Mouse (Mus musculus): ENCODE measurements around the gene Ripor2. TPM values are rescaled to one million over a fixed set of nuclear protein-coding genes. Genes with fewer than 3 reads are reported as not detected.
A peak's percentile ranks its signal among the peaks of the same experiment; 100 is the strongest.

Gene Ripor2
- total and polyA plus RNA-seq, 3 experiments: 4.7 to 8.2 (median 7.4) TPM

- WGBS: 12% methylated on average over 11 of the region's 11 CpGs
- intact Hi-C loops (cut with DNase I): no loop called here
- DNase-seq: peak; percentile 35 to 49
- H3K79me2 ChIP-seq (replicated peaks; ENCODE audit: control insufficient read depth, insufficient read depth, low read length): no peaks in the 10 kb centered on the region
- H3K4me3 ChIP-seq: no peak overlapping the region
- TF ChIP-seq POLR2A (IDR thresholded peaks at IDR 0.05; ENCODE audit: insufficient read depth, low read depth, low read length) (no peak), EP300 (IDR thresholded peaks at IDR 0.05; ENCODE audit: insufficient read depth, low read depth, low read length) (no peak), CTCF (IDR thresholded peaks at IDR 0.05) (no peak)
- no peaks in the 10 kb centered on the region for H3K27me3 ChIP-seq (ENCODE audit: control insufficient read depth, insufficient read depth, low read length)
- H3K9ac ChIP-seq (ENCODE audit: low read depth, low read length): 0 out of 2 replicates have a peak overlapping the region, but pooled peaks have one; percentile 24
- H3K36me3 ChIP-seq (ENCODE audit: control insufficient read depth, insufficient read depth, low read length): no peaks in the 10 kb centered on the region
- H3K4me1 ChIP-seq (ENCODE audit: control insufficient read depth, insufficient read depth, low read length): peaks cover 11% of the 10 kb centered on the region
- H3K27ac ChIP-seq: peak overlapping the region; percentile 23; the same call in 1 of the 2 replicates
Observed at GRCm38 (mm10) chr13:24603591-24604009, 21.6 kb downstream of the Ripor2 start.

- intact Hi-C loops (cut with DNase I): no loop called here
- WGBS: 58% methylated on average over 4 of the region's 4 CpGs
- no peaks in the 10 kb centered on the region for H3K27me3 ChIP-seq (ENCODE audit: control insufficient read depth, insufficient read depth, low read length)
- H3K36me3 ChIP-seq (ENCODE audit: control insufficient read depth, insufficient read depth, low read length): no peaks in the 10 kb centered on the region
- no peak overlapping the region for H3K4me3 ChIP-seq
- TF ChIP-seq POLR2A (IDR thresholded peaks at IDR 0.05; ENCODE audit: insufficient read depth, low read depth, low read length) (no peak), EP300 (IDR thresholded peaks at IDR 0.05; ENCODE audit: insufficient read depth, low read depth, low read length) (no peak), CTCF (IDR thresholded peaks at IDR 0.05) (no peak)
- H3K79me2 ChIP-seq (replicated peaks; ENCODE audit: control insufficient read depth, insufficient read depth, low read length): no peaks in the 10 kb centered on the region
- H3K27ac ChIP-seq: no peak overlapping the region
- H3K4me1 ChIP-seq (ENCODE audit: control insufficient read depth, insufficient read depth, low read length): peaks cover 11% of the 10 kb centered on the region
- no peak overlapping the region for H3K9ac ChIP-seq (ENCODE audit: low read depth, low read length)
- no peak for DNase-seq
Observed at GRCm38 (mm10) chr13:24604096-24604495, 22.1 kb downstream of the Ripor2 start.

- DNase-seq: peak in 1 of 2 experiments; percentile 71
Observed at GRCm38 (mm10) chr13:24604761-24605591, 23.0 kb downstream of the Ripor2 start.

GRCm38 (mm10) chr13:24605755-24606154 lies 23.8 kb downstream of the Ripor2 start:
- no peak overlapping the region for H3K9ac ChIP-seq (ENCODE audit: low read depth, low read length)
- peaks cover 11% of the 10 kb centered on the region for H3K4me1 ChIP-seq (ENCODE audit: control insufficient read depth, insufficient read depth, low read length)
- no peak for TF ChIP-seq EP300 (IDR thresholded peaks at IDR 0.05; ENCODE audit: insufficient read depth, low read depth, low read length)
- no peak for TF ChIP-seq POLR2A (IDR thresholded peaks at IDR 0.05; ENCODE audit: insufficient read depth, low read depth, low read length)
- TF ChIP-seq CTCF (IDR thresholded peaks at IDR 0.05): no peak
- DNase-seq: no peak
- WGBS: 89% methylated on average over 5 of the region's 5 CpGs
- H3K27ac ChIP-seq: no peak overlapping the region
- H3K36me3 ChIP-seq (ENCODE audit: control insufficient read depth, insufficient read depth, low read length): no peaks in the 10 kb centered on the region
- H3K79me2 ChIP-seq (replicated peaks; ENCODE audit: control insufficient read depth, insufficient read depth, low read length): no peaks in the 10 kb centered on the region
- intact Hi-C loops (cut with DNase I): no loop called here
- no peaks in the 10 kb centered on the region for H3K27me3 ChIP-seq (ENCODE audit: control insufficient read depth, insufficient read depth, low read length)
- H3K4me3 ChIP-seq: no peak overlapping the region

More at GRCm38 (mm10) chr13:24604761-24605591, 23.0 kb downstream of the Ripor2 start:
- intact Hi-C loops (cut with DNase I): no loop called here
- TF ChIP-seq EP300 (IDR thresholded peaks at IDR 0.05; ENCODE audit: insufficient read depth, low read depth, low read length) (no peak), CTCF (IDR thresholded peaks at IDR 0.05) (no peak), POLR2A (IDR thresholded peaks at IDR 0.05; ENCODE audit: insufficient read depth, low read depth, low read length) (no peak)
- WGBS: 43% methylated on average over 20 of the region's 20 CpGs
- H3K4me1 ChIP-seq (ENCODE audit: control insufficient read depth, insufficient read depth, low read length): peaks cover 11% of the 10 kb centered on the region
- H3K27me3 ChIP-seq (ENCODE audit: control insufficient read depth, insufficient read depth, low read length): no peaks in the 10 kb centered on the region
- no peak overlapping the region for H3K9ac ChIP-seq (ENCODE audit: low read depth, low read length)
- H3K27ac ChIP-seq: no peak overlapping the region
- H3K79me2 ChIP-seq (replicated peaks; ENCODE audit: control insufficient read depth, insufficient read depth, low read length): no peaks in the 10 kb centered on the region
- H3K36me3 ChIP-seq (ENCODE audit: control insufficient read depth, insufficient read depth, low read length): no peaks in the 10 kb centered on the region
- no peak overlapping the region for H3K4me3 ChIP-seq

GRCm38 (mm10) chr13:24607961-24608360 lies 26.0 kb downstream of the Ripor2 start:
- DNase-seq: no peak
- H3K9ac ChIP-seq (ENCODE audit: low read depth, low read length): no peak overlapping the region
- no peak overlapping the region for H3K4me3 ChIP-seq
- H3K4me1 ChIP-seq (ENCODE audit: control insufficient read depth, insufficient read depth, low read length): peaks cover 8% of the 10 kb centered on the region
- WGBS: 83% methylated on average over 4 of the region's 4 CpGs
- H3K79me2 ChIP-seq (replicated peaks; ENCODE audit: control insufficient read depth, insufficient read depth, low read length): no peaks in the 10 kb centered on the region
- no peak overlapping the region for H3K27ac ChIP-seq
- H3K27me3 ChIP-seq (ENCODE audit: control insufficient read depth, insufficient read depth, low read length): no peaks in the 10 kb centered on the region
- intact Hi-C loops (cut with DNase I): no loop called here
- TF ChIP-seq CTCF (IDR thresholded peaks at IDR 0.05): no peak
- TF ChIP-seq POLR2A (IDR thresholded peaks at IDR 0.05; ENCODE audit: insufficient read depth, low read depth, low read length): no peak
- no peak for TF ChIP-seq EP300 (IDR thresholded peaks at IDR 0.05; ENCODE audit: insufficient read depth, low read depth, low read length)
- H3K36me3 ChIP-seq (ENCODE audit: control insufficient read depth, insufficient read depth, low read length): no peaks in the 10 kb centered on the region

- Histone ChIP-seq H3K27me3 (ENCODE audit: control insufficient read depth, insufficient read depth, low read length) (no peaks in the 10 kb centered on the region), H3K9ac (ENCODE audit: low read depth, low read length) (no peak overlapping the region), H3K27ac (no peak overlapping the region), H3K4me1 (ENCODE audit: control insufficient read depth, insufficient read depth, low read length) (peaks cover 2% of the 10 kb centered on the region), H3K79me2 (replicated peaks; ENCODE audit: control insufficient read depth, insufficient read depth, low read length) (no peaks in the 10 kb centered on the region), H3K4me3 (no peak overlapping the region), H3K36me3 (ENCODE audit: control insufficient read depth, insufficient read depth, low read length) (no peaks in the 10 kb centered on the region)
- WGBS: 82% methylated on average over 1 of the region's 1 CpGs
- intact Hi-C loops (cut with DNase I): no loop called here
- no peak for TF ChIP-seq POLR2A (IDR thresholded peaks at IDR 0.05; ENCODE audit: insufficient read depth, low read depth, low read length)
- no peak for TF ChIP-seq CTCF (IDR thresholded peaks at IDR 0.05)
- TF ChIP-seq EP300 (IDR thresholded peaks at IDR 0.05; ENCODE audit: insufficient read depth, low read depth, low read length): no peak
- DNase-seq: no peak
Observed at GRCm38 (mm10) chr13:24608709-24609108, 26.7 kb downstream of the Ripor2 start.

All from heart, adult 2 months (tissue).